Mouse (Mus musculus) erythroblast, embryonic 14.5 days (primary cell): ENCODE measurements around the gene H2al1i.
"Not testable (repeated sequence)": the region's sequence is repeated elsewhere in the genome, so short reads cannot be mapped to it uniquely, and the experiment has no call there.

Experiments used
- GATA1 ChIP-seq: IDR thresholded peaks from 2 replicates; pipeline ENCODE4 v1.6.1; 2012; ENCODE audit warnings: low read length, inconsistent platforms, mixed read lengths
- TAL1 ChIP-seq: IDR thresholded peaks from 3 replicates; pipeline ENCODE4 v1.6.1; 2012; ENCODE audit warnings: low read length, inconsistent platforms, mixed read lengths

- not testable (repeated sequence) for TF ChIP-seq TAL1, GATA1
Measured at GRCm38 (mm10) chrX:11314858-11315257, 9.6 kb upstream of the H2al1i start, which contains the start of gene H2al1f.
